Mouse (Mus musculus) brain, embryonic 14.5 days (tissue): Measurements from ENCODE around the gene Psmc2. TPM values are rescaled to one million over a fixed set of nuclear protein-coding genes. Genes with fewer than 3 reads are reported as not detected.
A peak's percentile ranks its signal among the peaks of the same experiment; 100 is the strongest.

Experiments
- DNase-seq: peaks from one replicate; pipeline ENCODE4 v3.0.0-alpha.2; 2011; ENCODE audit warnings: low read depth
- CTCF ChIP-seq: fragments of 200-500 bp; IDR thresholded peaks from 2 replicates; pipeline ENCODE4 v1.5.1; 2012; ENCODE audit warnings: inconsistent platforms, mild to moderate bottlenecking, moderate library complexity, borderline replicate concordance; ENCODE audit not compliant: insufficient read depth, insufficient read length; ENCODE audit errors: extremely low read depth
- POLR2A ChIP-seq: fragments of 200-500 bp; IDR thresholded peaks from 2 replicates; pipeline ENCODE4 v1.6.1; 2012; ENCODE audit warnings: mild to moderate bottlenecking, inconsistent platforms, borderline replicate concordance; ENCODE audit not compliant: poor library complexity, insufficient read depth, insufficient read length, severe bottlenecking; ENCODE audit errors: extremely low read depth
- polyA plus RNA-seq: library from polyadenylated mRNA; depleted of rRNA; stranded (reverse); fragments of >200 nt; gene quantifications from 2 replicates; pipeline ENCODE4 v1.2.3, GENCODE M21; 2012; rRNA removed

Gene Psmc2
- 83.3 and 89.2 TPM in 2 replicates for polyA plus RNA-seq

- peak; percentile 98 for DNase-seq
- no peak for TF ChIP-seq CTCF
- TF ChIP-seq POLR2A = peak; percentile 63; the same call in 1 of the 2 replicates
These were observed at the start of gene Psmc2, which contains the start of gene Dnajc2 for GRCm38 (mm10) chr5:21785053-21785452. Gene Psmc2 (plus strand): TSS chr5:21785283. Gene Dnajc2 (minus strand): TSS chr5:21785251.

DNA sequence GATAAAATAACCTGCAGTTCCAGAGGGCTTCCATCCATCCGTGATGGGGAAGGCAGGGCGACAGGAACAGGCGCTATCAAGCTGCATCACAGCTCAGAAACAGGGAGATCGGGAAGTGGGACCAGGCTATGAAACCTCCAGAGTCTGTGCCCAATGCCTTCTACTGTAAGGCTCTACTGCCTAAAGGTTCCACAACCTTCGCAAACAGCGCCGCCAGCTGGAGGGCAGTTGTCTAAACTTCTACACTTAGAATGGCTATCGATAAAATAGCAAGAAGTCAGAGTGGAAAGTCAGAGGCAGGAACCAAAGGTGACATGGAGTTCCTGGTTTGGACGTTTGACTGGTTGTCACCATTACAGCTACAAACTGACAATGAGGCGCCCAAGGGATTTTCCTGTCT is 49.5 kb upstream of the Psmc2 start:
- DNase-seq = peak; percentile 74
- peak; percentile 54; the same call in 1 of the 2 replicates for TF ChIP-seq CTCF
- TF ChIP-seq POLR2A = no peak

GRCm38 (mm10) chr5:21736046-21736445 is 49.0 kb upstream of the Psmc2 start:
- no peak for TF ChIP-seq CTCF
- no peak for TF ChIP-seq POLR2A

GRCm38 (mm10) chr5:21736956-21737585 is 48.0 kb upstream of the Psmc2 start, which contains the start of gene Pmpcb:
Gene Pmpcb (plus strand): TSS chr5:21737141.
- peak; percentile 99 for TF ChIP-seq CTCF
- TF ChIP-seq POLR2A = peak; percentile 73; the same call in 1 of the 2 replicates
- DNase-seq = peak; percentile 93

More at GRCm38 (mm10) chr5:21736046-21736445, 49.0 kb upstream of the Psmc2 start:
- DNase-seq = no peak

- DNase-seq = no peak
- TF ChIP-seq CTCF (no peak), POLR2A (no peak)
These were observed 47.5 kb upstream of the Psmc2 start for GRCm38 (mm10) chr5:21737620-21738019.

DNA sequence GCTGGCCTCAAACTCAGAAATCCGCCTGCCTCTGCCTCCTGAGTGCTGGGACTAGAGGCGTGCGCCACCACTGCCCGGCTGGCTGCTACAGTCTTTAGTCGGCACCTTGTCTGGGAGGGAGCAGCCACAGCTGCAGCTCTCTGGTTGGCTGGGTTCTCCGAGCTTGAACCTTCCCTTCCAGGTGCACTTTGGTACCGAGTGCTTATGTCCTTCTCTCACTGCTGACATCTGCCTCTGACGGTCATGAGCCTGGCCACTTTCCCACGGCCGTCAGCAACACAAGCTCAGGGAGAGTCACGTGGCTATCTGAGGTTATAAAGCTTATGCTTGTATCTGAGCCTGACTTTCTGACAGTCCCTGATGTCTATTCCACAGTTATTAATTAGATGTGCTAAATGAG is 46.0 kb upstream of the Psmc2 start:
- TF ChIP-seq CTCF = no peak
- no peak for DNase-seq

DNA sequence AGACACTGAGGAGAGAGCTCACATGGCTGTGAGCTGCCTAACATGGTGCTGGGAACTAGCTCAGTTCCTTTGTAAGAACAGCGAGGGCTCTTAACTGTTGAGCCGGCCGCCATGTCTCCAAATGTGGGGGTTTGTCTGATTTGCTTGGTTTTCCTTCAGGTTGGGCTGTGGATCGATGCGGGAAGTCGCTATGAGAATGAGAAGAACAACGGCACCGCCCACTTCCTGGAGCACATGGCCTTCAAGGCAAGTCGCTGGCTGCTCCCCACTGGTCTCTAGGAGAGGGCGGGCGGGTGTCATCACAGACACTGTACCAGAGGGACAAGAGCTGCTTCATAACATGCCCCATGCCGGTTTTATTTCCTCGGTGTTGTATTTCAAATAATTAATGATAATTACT is 45.2 kb upstream of the Psmc2 start:
- no peak for DNase-seq
- no peak for TF ChIP-seq POLR2A
- TF ChIP-seq CTCF = no peak

GRCm38 (mm10) chr5:21743606-21744005 is 41.5 kb upstream of the Psmc2 start:
- DNase-seq = no peak
- TF ChIP-seq CTCF (no peak), POLR2A (no peak)

DNA sequence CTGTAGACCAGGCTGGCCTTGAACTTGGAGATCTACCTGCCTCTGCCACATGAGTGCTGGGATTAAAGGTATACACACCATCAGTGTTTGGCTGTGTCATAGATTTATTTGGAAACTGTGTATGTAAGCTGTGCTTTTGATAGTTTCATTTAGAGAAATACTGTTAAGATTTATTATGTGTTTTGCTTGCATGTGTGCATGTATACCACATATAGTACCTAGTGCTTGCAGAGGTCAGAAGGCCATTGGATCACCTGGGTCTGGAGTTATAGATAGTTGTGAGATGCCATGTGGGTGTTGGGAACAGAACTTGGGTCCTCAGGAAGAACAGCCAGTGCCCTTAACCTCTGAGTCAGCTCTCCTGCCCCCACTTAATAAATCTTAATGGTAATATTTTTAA is 40.4 kb upstream of the Psmc2 start:
- no peak for TF ChIP-seq CTCF
- no peak for TF ChIP-seq POLR2A
- no peak for DNase-seq

GRCm38 (mm10) chr5:21745966-21746365 is 39.1 kb upstream of the Psmc2 start:
- no peak for DNase-seq
- TF ChIP-seq CTCF = no peak
- no peak for TF ChIP-seq POLR2A

GRCm38 (mm10) chr5:21768506-21768905 is 16.6 kb upstream of the Psmc2 start:
- no peak for DNase-seq
- TF ChIP-seq CTCF = no peak

DNA sequence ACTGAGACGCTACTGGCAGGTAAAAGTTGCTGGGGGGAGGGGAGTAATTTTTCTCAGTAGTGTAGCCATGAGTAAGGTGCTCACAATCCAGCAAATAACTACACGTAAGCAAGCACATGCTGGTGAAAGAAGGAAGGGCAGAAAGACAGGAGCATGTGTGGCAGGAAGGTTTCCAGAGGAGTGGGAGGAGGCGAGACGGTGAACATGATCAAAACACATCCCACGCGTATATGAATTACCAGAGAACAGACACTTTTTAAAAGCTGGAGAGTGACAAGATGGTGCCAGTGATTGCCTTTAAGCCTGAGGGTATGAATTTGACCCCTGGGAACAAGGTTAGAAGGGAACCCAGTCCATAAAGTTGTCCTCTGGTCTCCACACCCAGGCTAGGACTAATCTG is 15.2 kb upstream of the Psmc2 start:
- DNase-seq = no peak
- TF ChIP-seq CTCF = no peak
